Comparison of ENCODE assay signal across 17 mouse cellular contexts in genomic region chr7:143062704-143063103, GRCm38 (mm10). TPM values are rescaled to one million over a fixed set of nuclear protein-coding genes. Genes with fewer than 3 reads are reported as not detected.
DNase-seq lines count a peak whose midpoint lies in the region; ATAC-seq and TF ChIP-seq lines count a peak whose summit lies in the region.
"Had no signal": no experiment of that assay in that cellular context is flagged by ENCODE, and none has a peak within 500 bp of the region (broad histone marks: within the 10 kb centered on the region; RNA-seq: fewer than 3 reads in every experiment).

No protein-coding gene starts in this region.

- peaks cover 72% of the 10 kb centered on the region for H3K36me3 ChIP-seq in ES-E14 (ENCODE audit: control insufficient read depth, insufficient read depth, low read length, poor library complexity, severe bottlenecking)
- peaks cover 75% of the 10 kb centered on the region for H3K36me3 ChIP-seq in limb, embryonic 15.5 days
- peaks cover 26% of the 10 kb centered on the region for H3K36me3 ChIP-seq in forebrain, embryonic 16.5 days (ENCODE audit: control insufficient read depth, insufficient read depth)

- H3K9me3 ChIP-seq in ES-E14 (ENCODE audit: control insufficient read depth, insufficient read depth, low read depth, low read length) = no peaks in the 10 kb centered on the region
- no peaks in the 10 kb centered on the region for H3K9me3 ChIP-seq in limb, embryonic 15.5 days
- H3K9me3 ChIP-seq in forebrain, embryonic 16.5 days (ENCODE audit: control insufficient read depth, low read length) = no peaks in the 10 kb centered on the region
- H3K9me3 ChIP-seq: G1E; midbrain, embryonic 15.5 days had no signal

- in situ Hi-C loops in ES-E14 (cut with MboI; ENCODE audit: low sequenced_read_pairs in 2 of 2, unreplicated experiment in 2 of 2) = no loop called here

- intact Hi-C loops in gastrocnemius, adult 2 months (cut with DNase I) = no loop called here

- no peaks in the 10 kb centered on the region for H3K27me3 ChIP-seq in limb, embryonic 15.5 days
- no peaks in the 10 kb centered on the region for H3K27me3 ChIP-seq in forebrain, embryonic 16.5 days (replicated peaks; ENCODE audit: control insufficient read depth, insufficient read depth, low read length)
- H3K27me3 ChIP-seq: midbrain, embryonic 15.5 days had no signal

- H3K4me2 ChIP-seq in limb, embryonic 15.5 days = no peak overlapping the region
- H3K4me2 ChIP-seq in forebrain, embryonic 16.5 days (ENCODE audit: low read length) = no peak overlapping the region
- H3K4me2 ChIP-seq: liver, embryonic 11.5 days; midbrain, embryonic 15.5 days had no signal

- peak; percentile 44 for DNase-seq in gastrocnemius, adult 2 months
- no peak for DNase-seq in gastrocnemius, postnatal 25 days
- DNase-seq in kidney, postnatal 14 days = peak; percentile 25
- no peak for DNase-seq in kidney, postnatal 4 days
- DNase-seq in ES-E14 (ENCODE audit: low read depth, low spot score) = no peak
- DNase-seq: adrenal gland, postnatal 14 days; embryo, embryonic 11 days; gastrocnemius, postnatal 14 days; heart, postnatal 36 days had no signal

- H3K9ac ChIP-seq in ES-E14 (ENCODE audit: insufficient read depth, low read depth, low read length, poor library complexity, severe bottlenecking) = no peak overlapping the region; the same call in 1 of the 2 replicates
- no peak overlapping the region for H3K9ac ChIP-seq in limb, embryonic 15.5 days
- H3K9ac ChIP-seq in forebrain, embryonic 16.5 days (replicated peaks; ENCODE audit: low read depth, low read length) = no peak overlapping the region
- H3K9ac ChIP-seq: midbrain, embryonic 15.5 days had no signal

- peaks cover 6 to 18% of the 10 kb centered on the region in 2 experiments; a peak in 3 of 4 replicates for H3K4me1 ChIP-seq in ES-E14 (ENCODE audit: control insufficient read depth in 2 of 2, insufficient read depth in 2 of 2, low read length in 2 of 2, poor library complexity in 1 of 2)
- peaks cover 50% of the 10 kb centered on the region for H3K4me1 ChIP-seq in limb, embryonic 15.5 days
- peaks cover 12% of the 10 kb centered on the region for H3K4me1 ChIP-seq in forebrain, embryonic 16.5 days (replicated peaks; ENCODE audit: control insufficient read depth, insufficient read depth, low read length)

- peak overlapping the region; percentile 67 for H3K27ac ChIP-seq in gastrocnemius, adult 2 months
- 0 out of 2 replicates have a peak overlapping the region, but pooled peaks have one; percentile 17 for H3K27ac ChIP-seq in ES-E14 (ENCODE audit: insufficient read depth, low read depth, low read length, poor library complexity, severe bottlenecking)
- no peak overlapping the region; the same call in 1 of the 2 replicates for H3K27ac ChIP-seq in limb, embryonic 15.5 days
- no peak overlapping the region for H3K27ac ChIP-seq in forebrain, embryonic 16.5 days (ENCODE audit: low read length)
- H3K27ac ChIP-seq: midbrain, embryonic 15.5 days had no signal

- ATAC-seq in limb, embryonic 15.5 days (ENCODE audit: insufficient number of reproducible peaks, low FRiP score, low TSS enrichment, low read depth) = 0 out of 2 replicates have a peak, but pooled peaks have one; percentile 17
- ATAC-seq in forebrain, embryonic 16.5 days = no peak
- no peak for ATAC-seq in monocyte, adult 5-6 weeks (replicated peaks; ENCODE audit: insufficient number of reproducible peaks, low FRiP score, low TSS enrichment, poor library complexity, severe bottlenecking)
- ATAC-seq: hindbrain, postnatal 0 days; midbrain, embryonic 15.5 days had no signal

- TF ChIP-seq CTCF in gastrocnemius, adult 2 months (IDR thresholded peaks at IDR 0.05) = no peak

- 51% methylated on average over 2 of the region's 2 CpGs for WGBS in limb, embryonic 15.5 days
- 83% methylated on average over 2 of the region's 2 CpGs for WGBS in forebrain, embryonic 16.5 days

- H3K4me3 ChIP-seq in gastrocnemius, adult 2 months = no peak overlapping the region
- H3K4me3 ChIP-seq in ES-E14 (ENCODE audit: insufficient read depth in 1 of 2, low read depth in 1 of 2, low read length in 2 of 2, poor library complexity in 1 of 2, severe bottlenecking in 1 of 2) = no peak overlapping the region
- H3K4me3 ChIP-seq in limb, embryonic 15.5 days = no peak overlapping the region
- H3K4me3 ChIP-seq in forebrain, embryonic 16.5 days (replicated peaks; ENCODE audit: low read length) = no peak overlapping the region
- H3K4me3 ChIP-seq: midbrain, embryonic 15.5 days had no signal

TF ChIP-seq in ES-E14, 5 proteins besides CTCF, POLR2A, EP300 and RAD21:
- no peak for TF ChIP-seq CHD2 (IDR thresholded peaks at IDR 0.05; ENCODE audit: low read depth, low read length)
- TF ChIP-seq MAFK (IDR thresholded peaks at IDR 0.05; ENCODE audit: insufficient read depth, low read depth, low read length) = no peak
- TF ChIP-seq HCFC1 (IDR thresholded peaks at IDR 0.05; ENCODE audit: borderline replicate concordance, insufficient read depth, low read length) = no peak
- TF ChIP-seq ZNF384 (IDR thresholded peaks at IDR 0.05; ENCODE audit: low read depth, low read length) = no peak
- TF ChIP-seq ZC3H11A (IDR thresholded peaks at IDR 0.05; ENCODE audit: borderline replicate concordance, low read depth, low read length) = no peak

RNA-seq across cellular contexts. Expression of gene Tssc4, which starts 6.3 kb away (rescaled TPM):
- total RNA-seq in gastrocnemius, adult 2 months (2021) = 1 to 10 TPM; 6.6 to 8.2 TPM
- total RNA-seq in gastrocnemius, postnatal 25 days (2021) = 1 to 10 TPM; 7.4 to 8.6 TPM
- total RNA-seq in ES-E14 (2012; rRNA removed) = 51.0 and 64.3 TPM in 2 replicates
- 97.1 and 98.8 TPM in 2 replicates for polyA plus RNA-seq in limb, embryonic 15.5 days (2015; fragmentation: Nextera tagmentation; extraction: Ambion mirVana)
- 99.7 and 109 TPM in 2 replicates for polyA plus RNA-seq in forebrain, embryonic 16.5 days (2015; fragmentation: Nextera tagmentation; extraction: Ambion mirVana)
- total RNA-seq in monocyte, adult 5-6 weeks (2017) = 5.2 to 10.4 TPM (median 8.2 TPM) in 3 replicates

RNA-seq across cellular contexts. Expression of gene Cd81, which starts 10.2 kb away (rescaled TPM):
- 100 to 1,000 TPM; 100 to 129 TPM for total RNA-seq in gastrocnemius, adult 2 months (2021)
- 100 to 1,000 TPM; 118 to 130 TPM for total RNA-seq in gastrocnemius, postnatal 25 days (2021)
- total RNA-seq in ES-E14 (2012; rRNA removed) = 403 and 951 TPM in 2 replicates
- 692 and 762 TPM in 2 replicates for polyA plus RNA-seq in limb, embryonic 15.5 days (2015; fragmentation: Nextera tagmentation; extraction: Ambion mirVana)
- 319 and 342 TPM in 2 replicates for polyA plus RNA-seq in forebrain, embryonic 16.5 days (2015; fragmentation: Nextera tagmentation; extraction: Ambion mirVana)
- total RNA-seq in monocyte, adult 5-6 weeks (2017) = 75.1 to 86.6 TPM (median 75.4 TPM) in 3 replicates

RNA-seq across cellular contexts. Expression of gene Trpm5, which starts 31.7 kb away (rescaled TPM):
- not detected for total RNA-seq in gastrocnemius, adult 2 months (2021)
- total RNA-seq in gastrocnemius, postnatal 25 days (2021) = under 1 TPM in 1 of 2 experiments, not detected in 1; 0.13 TPM
- total RNA-seq in ES-E14 (2012; rRNA removed) = 1.0 TPM in 2 replicates
- polyA plus RNA-seq in limb, embryonic 15.5 days (2015; fragmentation: Nextera tagmentation; extraction: Ambion mirVana) = 22.1 and 22.8 TPM in 2 replicates
- 1.1 and 1.2 TPM in 2 replicates for polyA plus RNA-seq in forebrain, embryonic 16.5 days (2015; fragmentation: Nextera tagmentation; extraction: Ambion mirVana)
- total RNA-seq in monocyte, adult 5-6 weeks (2017) = 0.11 TPM in 1 of 3 replicates, not detected in the others
- total RNA-seq: heart, postnatal 36 days; megakaryocyte, adult 5-6 weeks had no signal
- polyA plus RNA-seq: G1E had no signal

RNA-seq across cellular contexts. Expression of gene Kcnq1, which starts 43.5 kb away (rescaled TPM):
- under 1 TPM; 0.33 to 0.67 TPM for total RNA-seq in gastrocnemius, adult 2 months (2021)
- under 1 TPM; 0.33 to 0.80 TPM for total RNA-seq in gastrocnemius, postnatal 25 days (2021)
- total RNA-seq in ES-E14 (2012; rRNA removed) = 0.22 and 0.42 TPM in 2 replicates
- polyA plus RNA-seq in limb, embryonic 15.5 days (2015; fragmentation: Nextera tagmentation; extraction: Ambion mirVana) = 1.1 and 2.1 TPM in 2 replicates
- polyA plus RNA-seq in forebrain, embryonic 16.5 days (2015; fragmentation: Nextera tagmentation; extraction: Ambion mirVana) = 1.0 and 1.1 TPM in 2 replicates
- total RNA-seq in monocyte, adult 5-6 weeks (2017) = not detected in 3 replicates
- total RNA-seq: G1E; megakaryocyte, adult 5-6 weeks had no signal
- polyA plus RNA-seq: G1E had no signal

RNA-seq across cellular contexts. Expression of gene Tspan32, which starts 57.9 kb away (rescaled TPM):
- under 1 TPM; 0.23 to 0.39 TPM for total RNA-seq in gastrocnemius, adult 2 months (2021)
- under 1 TPM; 0.23 to 0.27 TPM for total RNA-seq in gastrocnemius, postnatal 25 days (2021)
- 2.4 and 4.3 TPM in 2 replicates for total RNA-seq in ES-E14 (2012; rRNA removed)
- polyA plus RNA-seq in limb, embryonic 15.5 days (2015; fragmentation: Nextera tagmentation; extraction: Ambion mirVana) = 7.2 and 8.3 TPM in 2 replicates
- 0.32 and 0.53 TPM in 2 replicates for polyA plus RNA-seq in forebrain, embryonic 16.5 days (2015; fragmentation: Nextera tagmentation; extraction: Ambion mirVana)
- total RNA-seq in monocyte, adult 5-6 weeks (2017) = 47.6 to 98.9 TPM (median 75.2 TPM) in 3 replicates

Comparison
In these comparisons a context has a peak if more than half of its experiments do, and no peak if none do; other contexts are left out.
1. DNase-seq: peak in gastrocnemius, adult 2 months (single experiment) and kidney, postnatal 14 days (single experiment); none in gastrocnemius, postnatal 25 days (single experiment), kidney, postnatal 4 days (0 of 2) and ES-E14 (single experiment).
2. H3K27ac ChIP-seq: peak in gastrocnemius, adult 2 months (single experiment) and ES-E14 (single experiment); none in limb, embryonic 15.5 days (single experiment) and forebrain, embryonic 16.5 days (single experiment).